Mouse (Mus musculus): Measurements from ENCODE around the gene Adam19. TPM values are rescaled to one million over a fixed set of nuclear protein-coding genes. Genes with fewer than 3 reads are reported as not detected.

The Adam19 gene
- polyA plus RNA-seq, 1 experiment, result 12.8 TPM

DNA sequence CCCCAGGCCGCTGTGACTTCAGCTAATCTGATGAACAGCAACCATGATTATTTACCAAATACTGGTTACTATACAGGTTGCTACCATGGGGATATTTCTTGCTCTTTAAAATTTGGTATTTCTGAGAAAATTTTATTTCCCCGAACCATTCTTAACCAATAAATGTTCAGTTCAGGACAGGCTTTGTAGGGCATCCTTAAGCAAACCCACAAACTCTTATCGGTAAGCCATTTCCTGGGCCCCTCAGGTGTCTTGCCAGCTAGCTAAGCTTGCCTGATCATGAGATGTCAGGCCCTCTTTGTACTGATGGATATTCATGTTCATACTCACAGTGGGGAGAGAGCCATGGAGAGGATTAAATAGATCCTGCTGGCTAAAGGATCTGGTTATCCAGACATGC is 30.7 kb downstream of the Adam19 start:
- Histone ChIP-seq H3K4me3 (ENCODE audit: control insufficient read depth, insufficient read depth, low read length) (no peak overlapping the region), H3K27ac (ENCODE audit: control insufficient read depth, insufficient read depth, low read length) (no peak overlapping the region; the same call in 1 of the 2 replicates), H3K27me3 (ENCODE audit: control insufficient read depth, insufficient read depth, low read length) (no peaks in the 10 kb centered on the region), H3K36me3 (ENCODE audit: control insufficient read depth, insufficient read depth, low read length) (no peaks in the 10 kb centered on the region), H3K4me1 (replicated peaks; ENCODE audit: control insufficient read depth, insufficient read depth, low read length) (peaks cover 22% of the 10 kb centered on the region)
- DNase-seq, result no peak
- TF ChIP-seq POLR2A (IDR thresholded peaks at IDR 0.05; ENCODE audit: control insufficient read depth, extremely low read depth, insufficient read depth, low read length, poor library complexity) (no peak), CTCF (IDR thresholded peaks at IDR 0.05; ENCODE audit: borderline replicate concordance, control insufficient read depth, extremely low read depth, insufficient read depth, low read length, poor library complexity) (no peak)
- WGBS, result 69% methylated on average over 3 of the region's 3 CpGs

DNA sequence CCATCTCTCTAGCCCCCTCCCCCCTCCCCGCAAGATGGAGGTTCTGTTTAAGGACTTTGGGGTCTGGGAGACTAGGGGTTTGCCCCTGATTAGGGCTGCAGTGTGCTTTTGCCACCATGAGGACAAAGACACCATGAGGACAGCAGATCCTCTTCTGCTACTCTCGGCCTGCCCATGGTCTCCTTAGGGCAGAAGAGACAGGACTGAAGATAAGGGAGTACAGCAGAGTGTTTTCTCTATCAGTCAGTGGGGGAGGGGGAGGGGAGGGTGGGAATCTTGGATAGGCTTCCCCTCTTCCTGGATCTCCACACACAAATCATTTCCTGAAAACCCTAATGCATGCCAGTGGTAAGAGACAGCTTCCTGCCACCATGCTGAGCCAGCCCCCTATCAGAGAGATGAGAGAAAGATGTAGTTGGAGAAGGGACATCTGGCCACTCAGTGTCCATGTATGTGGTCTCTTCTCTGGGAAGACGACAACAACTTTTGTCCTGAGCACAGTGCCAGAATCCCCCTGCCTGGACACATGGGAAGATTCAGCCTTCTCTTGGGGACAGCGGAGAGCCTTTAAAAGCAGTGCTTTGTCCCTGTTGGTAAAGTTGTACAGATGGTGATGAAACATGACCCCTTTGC is 33.4 kb downstream of the Adam19 start:
- no peak for DNase-seq
- no peak for TF ChIP-seq CTCF (IDR thresholded peaks at IDR 0.05; ENCODE audit: borderline replicate concordance, control insufficient read depth, extremely low read depth, insufficient read depth, low read length, poor library complexity)
- TF ChIP-seq POLR2A (IDR thresholded peaks at IDR 0.05; ENCODE audit: control insufficient read depth, extremely low read depth, insufficient read depth, low read length, poor library complexity), result no peak
- H3K4me1 ChIP-seq (replicated peaks; ENCODE audit: control insufficient read depth, insufficient read depth, low read length), result peaks cover 23% of the 10 kb centered on the region
- H3K36me3 ChIP-seq (ENCODE audit: control insufficient read depth, insufficient read depth, low read length), result no peaks in the 10 kb centered on the region
- H3K27ac ChIP-seq (ENCODE audit: control insufficient read depth, insufficient read depth, low read length), result no peak overlapping the region
- H3K27me3 ChIP-seq (ENCODE audit: control insufficient read depth, insufficient read depth, low read length), result no peaks in the 10 kb centered on the region
- 91% methylated on average over 4 of the region's 4 CpGs for WGBS
- no peak overlapping the region for H3K4me3 ChIP-seq (ENCODE audit: control insufficient read depth, insufficient read depth, low read length)

DNA sequence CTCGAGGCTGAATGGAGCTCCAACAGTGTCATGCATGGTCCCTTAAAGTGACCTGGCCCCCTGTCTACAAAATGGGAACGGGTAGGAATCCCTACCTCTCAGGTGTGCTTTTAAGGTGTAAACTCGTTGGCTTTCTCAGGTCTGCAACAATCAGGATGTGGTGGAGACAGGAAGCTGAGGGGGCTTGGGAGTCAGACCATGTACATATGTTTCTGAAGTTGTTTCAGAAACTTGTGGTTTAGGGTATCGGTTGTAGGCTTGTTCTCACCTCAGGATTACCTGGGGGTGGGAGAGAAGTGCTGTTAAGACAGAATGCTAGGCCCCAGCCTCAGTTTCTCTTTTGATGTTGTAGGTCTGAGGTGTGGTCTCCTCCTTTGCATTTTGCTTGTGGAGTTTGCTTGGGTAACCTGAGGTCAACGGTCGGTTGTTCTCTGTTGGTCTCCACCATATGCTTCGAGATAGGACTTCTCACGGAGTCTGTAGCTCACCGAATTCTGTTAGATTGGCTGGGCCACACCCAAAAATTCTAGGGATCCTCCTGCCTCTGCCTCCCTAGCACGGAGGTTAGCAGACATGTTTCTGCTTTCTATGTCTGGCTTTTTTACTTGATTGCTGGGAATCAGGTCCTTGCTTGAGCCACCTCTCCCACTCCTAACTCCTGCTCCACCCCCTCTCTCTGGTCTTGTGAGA is 34.4 kb downstream of the Adam19 start:
- TF ChIP-seq POLR2A (IDR thresholded peaks at IDR 0.05; ENCODE audit: control insufficient read depth, extremely low read depth, insufficient read depth, low read length, poor library complexity), result no peak
- no peak for TF ChIP-seq CTCF (IDR thresholded peaks at IDR 0.05; ENCODE audit: borderline replicate concordance, control insufficient read depth, extremely low read depth, insufficient read depth, low read length, poor library complexity)
- no peaks in the 10 kb centered on the region for H3K27me3 ChIP-seq (ENCODE audit: control insufficient read depth, insufficient read depth, low read length)
- no peaks in the 10 kb centered on the region for H3K36me3 ChIP-seq (ENCODE audit: control insufficient read depth, insufficient read depth, low read length)
- H3K4me3 ChIP-seq (ENCODE audit: control insufficient read depth, insufficient read depth, low read length), result no peak overlapping the region
- peak; percentile 54 for DNase-seq
- peaks cover 19% of the 10 kb centered on the region for H3K4me1 ChIP-seq (replicated peaks; ENCODE audit: control insufficient read depth, insufficient read depth, low read length)
- peak overlapping the region; percentile 61; the same call in 1 of the 2 replicates for H3K27ac ChIP-seq (ENCODE audit: control insufficient read depth, insufficient read depth, low read length)
- WGBS, result 53% methylated on average over 10 of the region's 10 CpGs

DNA sequence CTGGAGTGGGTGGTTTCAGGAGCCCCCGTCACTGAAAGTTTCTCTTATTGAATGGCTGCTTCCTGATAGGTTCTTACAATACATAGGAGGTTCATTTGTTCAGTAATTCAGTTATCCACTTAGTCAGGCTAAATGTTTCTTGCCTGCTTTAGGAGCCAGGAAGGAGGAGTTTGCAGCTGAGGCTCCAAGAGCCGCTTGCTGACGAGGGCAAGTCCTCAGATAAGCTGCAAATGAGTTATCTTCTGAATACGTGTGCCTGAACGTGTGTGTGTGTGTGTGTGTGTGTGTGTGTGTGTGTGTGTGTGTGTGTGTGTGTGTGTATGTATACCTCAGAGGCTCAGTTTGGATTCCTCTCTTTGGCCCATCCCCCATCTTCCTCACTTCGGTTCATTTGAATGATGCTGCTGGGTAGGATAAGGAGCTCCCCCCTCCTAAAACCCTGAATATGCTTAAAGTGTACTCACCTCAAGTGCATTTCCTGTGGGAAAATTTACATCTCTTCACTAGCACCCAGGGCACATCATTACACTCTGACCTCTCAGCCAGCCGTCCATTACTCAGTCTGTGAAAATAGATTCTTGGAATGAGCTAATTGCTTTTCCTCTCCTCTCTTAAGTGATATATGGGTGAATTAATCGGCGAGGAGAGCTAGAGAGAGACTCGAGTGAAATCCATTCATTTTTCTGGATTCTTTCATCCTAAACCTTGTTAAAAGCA is 35.3 kb downstream of the Adam19 start:
- H3K27ac ChIP-seq (ENCODE audit: control insufficient read depth, insufficient read depth, low read length), result peak overlapping the region; percentile 61; the same call in 1 of the 2 replicates

GRCm38 (mm10) chr11:46092121-46092520 is 36.3 kb downstream of the Adam19 start:
- DNase-seq, result no peak
- TF ChIP-seq CTCF (IDR thresholded peaks at IDR 0.05; ENCODE audit: borderline replicate concordance, control insufficient read depth, extremely low read depth, insufficient read depth, low read length, poor library complexity) (no peak), POLR2A (IDR thresholded peaks at IDR 0.05; ENCODE audit: control insufficient read depth, extremely low read depth, insufficient read depth, low read length, poor library complexity) (no peak)
- H3K4me3 ChIP-seq (ENCODE audit: control insufficient read depth, insufficient read depth, low read length), result no peak overlapping the region
- H3K27ac ChIP-seq (ENCODE audit: control insufficient read depth, insufficient read depth, low read length), result no peak overlapping the region
- no peaks in the 10 kb centered on the region for H3K36me3 ChIP-seq (ENCODE audit: control insufficient read depth, insufficient read depth, low read length)
- WGBS, result 93% methylated on average over 4 of the region's 4 CpGs
- peaks cover 14% of the 10 kb centered on the region for H3K4me1 ChIP-seq (replicated peaks; ENCODE audit: control insufficient read depth, insufficient read depth, low read length)
- H3K27me3 ChIP-seq (ENCODE audit: control insufficient read depth, insufficient read depth, low read length), result no peaks in the 10 kb centered on the region; the same call in 1 of the 2 replicates

More for the DNA sequence above, 35.3 kb downstream of the Adam19 start:
- Histone ChIP-seq H3K36me3 (ENCODE audit: control insufficient read depth, insufficient read depth, low read length) (no peaks in the 10 kb centered on the region), H3K4me1 (replicated peaks; ENCODE audit: control insufficient read depth, insufficient read depth, low read length) (peaks cover 14% of the 10 kb centered on the region), H3K4me3 (ENCODE audit: control insufficient read depth, insufficient read depth, low read length) (no peak overlapping the region), H3K27me3 (ENCODE audit: control insufficient read depth, insufficient read depth, low read length) (no peaks in the 10 kb centered on the region)
- TF ChIP-seq POLR2A (IDR thresholded peaks at IDR 0.05; ENCODE audit: control insufficient read depth, extremely low read depth, insufficient read depth, low read length, poor library complexity) (no peak), CTCF (IDR thresholded peaks at IDR 0.05; ENCODE audit: borderline replicate concordance, control insufficient read depth, extremely low read depth, insufficient read depth, low read length, poor library complexity) (no peak)
- no peak for DNase-seq
- WGBS, result 78% methylated on average over 10 of the region's 10 CpGs

- DNase-seq, result no peak
- Histone ChIP-seq H3K27me3 (ENCODE audit: control insufficient read depth, insufficient read depth, low read length) (no peaks in the 10 kb centered on the region; the same call in 1 of the 2 replicates), H3K27ac (ENCODE audit: control insufficient read depth, insufficient read depth, low read length) (no peak overlapping the region), H3K4me3 (ENCODE audit: control insufficient read depth, insufficient read depth, low read length) (no peak overlapping the region), H3K36me3 (ENCODE audit: control insufficient read depth, insufficient read depth, low read length) (no peaks in the 10 kb centered on the region), H3K4me1 (replicated peaks; ENCODE audit: control insufficient read depth, insufficient read depth, low read length) (peaks cover 2% of the 10 kb centered on the region; the same call in 1 of the 2 replicates)
- no peak for TF ChIP-seq CTCF (IDR thresholded peaks at IDR 0.05; ENCODE audit: borderline replicate concordance, control insufficient read depth, extremely low read depth, insufficient read depth, low read length, poor library complexity)
- no peak for TF ChIP-seq POLR2A (IDR thresholded peaks at IDR 0.05; ENCODE audit: control insufficient read depth, extremely low read depth, insufficient read depth, low read length, poor library complexity)
- 71% methylated on average over 9 of the region's 9 CpGs for WGBS
Measured at GRCm38 (mm10) chr11:46095477-46096264, 39.9 kb downstream of the Adam19 start.
